Mouse (Mus musculus) adrenal gland, postnatal 0 days (tissue): ENCODE data around the gene Zgrf1. TPM values are rescaled to one million over a fixed set of nuclear protein-coding genes. Genes with fewer than 3 reads are reported as not detected.

Experiments
- microRNA-seq: library from miRNA; unstranded; fragments of <30 nt; microRNA quantifications from one replicate; pipeline ENCODE4, GENCODE M21; 2016; ENCODE audit warnings: borderline replicate concordance; ENCODE audit not compliant: insufficient number of aligned reads
- polyA plus RNA-seq: library from polyadenylated mRNA; unstranded; fragments of >200 nt; fragmentation: Nextera tagmentation; extraction: Ambion mirVana; gene quantifications from 2 replicates; pipeline ENCODE4 v1.2.1, GENCODE M21; 2015

Gene Zgrf1
- polyA plus RNA-seq: 2.3 and 3.0 TPM in 2 replicates

DNA sequence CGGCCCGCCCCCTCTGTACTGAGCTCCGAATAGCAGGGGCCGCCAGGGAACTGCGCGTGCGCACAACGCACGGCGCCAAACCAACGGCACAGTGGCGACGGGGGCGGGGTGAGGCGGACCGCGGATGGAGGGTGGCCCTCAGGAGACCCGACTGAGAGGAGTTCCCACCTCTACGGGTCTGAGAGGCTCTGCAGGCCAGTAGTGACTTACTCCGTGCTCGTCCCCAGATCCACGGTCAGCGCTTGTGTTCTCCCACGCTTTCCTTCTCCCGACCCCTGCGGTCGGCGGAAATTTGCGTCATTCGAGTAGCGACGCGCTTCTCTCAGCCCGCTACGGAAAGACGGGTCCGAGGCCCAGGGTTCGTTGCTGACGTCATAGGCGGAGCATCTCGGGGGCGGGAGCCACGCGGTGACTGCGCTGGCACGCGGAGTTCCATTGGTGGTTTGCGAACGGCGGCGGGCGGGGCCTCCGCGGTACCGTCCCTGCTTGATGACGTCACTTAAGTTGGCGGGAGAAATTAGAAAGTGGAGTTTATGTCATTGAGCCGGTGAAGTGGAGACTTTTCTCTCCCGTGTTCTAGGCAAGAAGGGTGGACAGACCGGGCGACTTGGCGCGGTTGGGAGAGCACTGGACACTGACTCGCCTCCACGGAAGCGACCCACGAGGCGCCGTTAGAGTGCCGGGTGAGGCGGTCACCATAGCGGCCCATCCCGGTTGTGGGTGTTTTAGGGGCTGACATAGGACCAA lies at the start of gene Zgrf1, which contains the start of gene Larp7:
Zgrf1 (plus strand) TSS at position 517 of the 747 bp plus-strand sequence.
Larp7 (minus strand) TSS at position 377 of the 747 bp plus-strand sequence.

DNA sequence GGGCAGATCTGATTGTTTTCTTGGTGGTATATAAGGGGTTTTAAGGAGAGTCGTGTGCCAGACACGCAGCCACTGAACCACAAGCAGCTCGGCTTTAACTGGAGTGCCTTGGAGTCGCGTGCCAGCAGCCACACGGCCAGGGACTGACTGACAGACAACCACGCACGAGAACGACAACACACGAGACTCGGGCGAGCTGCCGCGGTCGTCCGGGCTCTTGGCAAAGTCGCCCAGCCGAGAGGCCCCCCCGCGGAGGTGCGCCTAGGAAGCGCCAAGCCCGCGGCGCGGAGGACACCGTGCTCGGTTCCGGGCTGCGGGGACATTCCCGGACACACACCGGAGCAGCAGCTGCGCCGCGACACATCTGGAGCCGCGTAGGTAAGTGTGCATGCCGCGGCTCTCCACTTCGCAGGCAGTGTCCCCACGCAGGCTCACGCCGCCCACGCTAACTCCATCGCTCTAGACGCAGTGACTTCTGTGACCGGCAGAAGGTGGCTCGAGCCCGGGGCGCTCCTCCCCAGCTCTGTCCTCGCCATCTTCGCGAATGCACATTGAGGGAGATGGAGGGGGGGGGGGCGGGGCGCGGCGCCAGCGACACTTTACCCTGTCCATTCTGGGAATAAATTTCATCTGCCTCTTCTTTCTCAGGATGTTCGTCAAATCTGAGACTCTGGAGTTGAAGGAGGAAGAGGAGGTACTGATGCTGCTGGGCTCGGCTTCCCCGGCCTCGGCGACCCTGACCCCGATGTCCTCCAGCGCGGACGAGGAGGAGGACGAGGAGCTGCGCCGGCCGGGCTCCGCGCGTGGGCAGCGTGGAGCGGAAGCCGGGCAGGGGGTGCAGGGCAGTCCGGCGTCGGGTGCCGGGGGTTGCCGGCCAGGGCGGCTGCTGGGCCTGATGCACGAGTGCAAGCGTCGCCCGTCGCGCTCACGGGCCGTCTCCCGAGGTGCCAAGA lies 80.1 kb downstream of the Zgrf1 start, which contains the start of gene Neurog2:
Neurog2 (plus strand) TSS at position 56 of the 953 bp plus-strand sequence.

Small RNA genes within 50 kb of the gene (microRNA-seq; reads per million reads assigned to microRNA genes)
- 17.9 reads per million, percentile 24 among the genes with 10 or more reads in this experiment for gene Mir302a
- gene Mir302b: 15.8 reads per million, percentile 22 among the genes with 10 or more reads in this experiment
- gene Mir302c: 3.5 reads per million, percentile 1 among the genes with 10 or more reads in this experiment
- 18.2 reads per million, percentile 24 among the genes with 10 or more reads in this experiment for gene Mir302d
- gene Mir367: not detected

Other genes with a start within 250 kb of the Zgrf1 start
- 33.1 and 55.4 TPM in 2 replicates for gene Ank2, start 54.1 kb upstream of the Zgrf1 start, polyA plus RNA-seq
- gene Larp7, start 140 bp upstream of the Zgrf1 start, polyA plus RNA-seq: 31.0 and 33.6 TPM in 2 replicates
- 0.11 TPM in 1 of 2 replicates, not detected in the other for gene Neurog2, start 79.6 kb downstream of the Zgrf1 start, polyA plus RNA-seq
- gene Alpk1, start 227.0 kb downstream of the Zgrf1 start, polyA plus RNA-seq: 0.85 and 1.6 TPM in 2 replicates
- 8.3 and 10.4 TPM in 2 replicates for gene Tifa, start 236.3 kb downstream of the Zgrf1 start, polyA plus RNA-seq